Mouse (Mus musculus): Measurements from ENCODE around the gene 3110009E18Rik. TPM values are rescaled to one million over a fixed set of nuclear protein-coding genes. Genes with fewer than 3 reads are reported as not detected.

3110009E18Rik gene
- total RNA-seq, 1 experiment from 2014 or later = 12.9 TPM

DNA sequence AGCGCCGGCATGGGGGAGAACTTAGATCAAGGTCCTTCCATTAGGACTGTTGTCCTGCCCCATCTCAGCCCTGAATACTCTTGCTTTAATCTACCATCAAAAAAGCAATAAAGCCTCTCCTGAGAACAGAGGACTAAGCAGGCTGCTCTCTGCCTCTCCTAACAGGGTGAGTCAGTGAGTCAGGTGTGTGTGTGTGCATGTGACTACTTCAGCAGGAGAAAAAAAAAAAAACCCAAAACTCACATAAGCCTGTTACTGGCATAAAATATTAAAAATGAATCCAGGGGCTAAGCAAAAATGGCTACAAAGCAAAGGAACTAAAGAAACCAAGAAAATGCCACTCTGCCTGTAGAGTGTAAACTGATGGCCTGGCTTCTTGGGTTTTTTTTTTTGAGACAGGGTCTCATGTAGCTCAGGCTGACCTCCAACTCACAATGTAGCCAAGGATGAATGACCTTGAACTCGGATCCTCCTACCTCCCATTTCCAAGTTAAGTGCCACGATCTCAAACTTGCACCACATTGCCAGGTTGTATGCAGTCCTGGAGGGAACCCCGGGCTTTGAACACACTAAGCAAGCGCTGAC is 114.7 kb downstream of the 3110009E18Rik start:
- ATAC-seq (replicated peaks; ENCODE audit: low read depth, poor library complexity, severe bottlenecking) = no peak

DNA sequence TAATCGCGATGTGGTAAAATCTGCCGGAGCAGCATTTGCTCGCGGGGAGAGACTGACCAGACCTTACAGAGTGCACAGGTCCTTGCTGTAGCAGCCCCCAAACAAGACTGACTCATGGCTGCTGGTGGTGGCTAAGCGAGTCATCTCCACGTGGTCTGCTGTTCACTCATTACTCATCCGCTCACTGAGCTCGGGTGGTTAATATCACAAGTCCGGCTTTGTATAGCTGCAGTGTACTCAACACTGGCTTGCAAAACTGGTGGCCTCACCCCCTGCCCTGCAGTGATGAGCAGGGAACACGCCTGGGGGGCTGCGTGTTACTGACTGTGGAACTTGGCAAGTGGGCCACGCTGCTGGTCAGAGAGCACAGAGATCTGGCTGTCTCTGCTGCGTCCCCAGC is 115.4 kb downstream of the 3110009E18Rik start:
- no peak for ATAC-seq (replicated peaks; ENCODE audit: low read depth, poor library complexity, severe bottlenecking)

DNA sequence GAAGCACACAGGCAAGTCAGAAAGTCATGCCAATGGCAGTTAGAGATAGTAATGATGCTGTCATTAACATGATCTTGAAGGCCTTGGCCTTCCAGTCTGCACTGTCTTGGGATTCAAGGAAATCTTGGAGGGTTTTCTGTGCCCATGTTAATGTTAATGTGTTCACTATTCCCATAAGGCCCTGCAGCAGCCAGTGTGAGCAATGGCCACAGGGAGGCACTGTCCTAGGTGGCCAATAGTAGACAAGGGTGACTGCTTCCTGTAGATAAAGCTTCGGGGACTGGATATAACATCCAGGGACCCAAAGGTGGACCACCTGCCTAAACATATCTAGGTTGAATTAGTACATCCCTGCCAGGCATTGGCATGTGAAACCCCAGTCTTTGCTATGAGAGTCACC is 116.1 kb downstream of the 3110009E18Rik start:
- no peak for ATAC-seq (replicated peaks; ENCODE audit: low read depth, poor library complexity, severe bottlenecking)

Other genes starting within 250 kb of the 3110009E18Rik start
- 4.1 and 5.3 TPM in 2 replicates for gene Tmem177, start 208.0 kb upstream of the 3110009E18Rik start, total RNA-seq (2017)
- gene Cfap221, start 124.0 kb upstream of the 3110009E18Rik start, total RNA-seq (2017) = not detected in 2 replicates
- not detected in 2 replicates for gene Sctr, start 114.3 kb upstream of the 3110009E18Rik start, total RNA-seq (2017)
- gene Tmem37, start 47.1 kb upstream of the 3110009E18Rik start, total RNA-seq (2017) = 0.78 and 0.87 TPM in 2 replicates
- 294 and 313 TPM in 2 replicates for gene Dbi, start 109 bp upstream of the 3110009E18Rik start, total RNA-seq (2017)
- 21.2 and 30.0 TPM in 2 replicates for gene Steap3, start 151.5 kb downstream of the 3110009E18Rik start, total RNA-seq (2017)
- not detected in 2 replicates for gene C1ql2, start 219.4 kb downstream of the 3110009E18Rik start, total RNA-seq (2017)

All from common myeloid progenitor, adult 5-6 weeks (primary cell).